ENCODE assay signal across 10 mouse cellular contexts in genomic region chr7:24387059-24387556, GRCm38 (mm10). TPM values are rescaled to one million over a fixed set of nuclear protein-coding genes. Genes with fewer than 3 reads are reported as not detected.
DNase-seq lines count a peak whose midpoint lies in the region; ATAC-seq and TF ChIP-seq lines count a peak whose summit lies in the region.
"Had no signal": no experiment of that assay in that cellular context is flagged by ENCODE, and none has a peak within 500 bp of the region (broad histone marks: within the 10 kb centered on the region; RNA-seq: fewer than 3 reads in every experiment).

No protein-coding gene starts in this region.

- ATAC-seq in monocyte, adult 5-6 weeks (replicated peaks; ENCODE audit: insufficient number of reproducible peaks, low FRiP score, low TSS enrichment, poor library complexity, severe bottlenecking) = peak; percentile 44; the same call in 1 of the 2 replicates

- no peaks in the 10 kb centered on the region for H3K27me3 ChIP-seq in spleen, adult 2 months (ENCODE audit: control insufficient read depth, insufficient read depth, low read length)

- TF ChIP-seq POLR2A in spleen, adult 2 months (IDR thresholded peaks at IDR 0.05; ENCODE audit: low read depth, low read length) = no peak

- TF ChIP-seq CTCF in spleen, adult 2 months (IDR thresholded peaks at IDR 0.05; ENCODE audit: extremely low read depth, insufficient read depth, insufficient read length, insufficient replicate concordance) = no peak

- no peak overlapping the region for H3K4me3 ChIP-seq in spleen, adult 2 months (ENCODE audit: extremely low read depth, insufficient read depth, insufficient read length)

- DNase-seq in spleen, adult 2 months (ENCODE audit: low read depth in 1 of 2, low spot score in 2 of 2) = no peak
- no peak for DNase-seq in spleen, postnatal 10 days (ENCODE audit: low spot score in 2 of 2)
- DNase-seq in adrenal gland, postnatal 25 days = peak; percentile 85
- peak; percentile 33 to 37 for DNase-seq in heart, postnatal 10 days
- DNase-seq in cerebellum, postnatal 36 days = no peak
- no peak for DNase-seq in thymus, postnatal 25 days
- no peak for DNase-seq in cerebellum, postnatal 25 days

- peak overlapping the region; percentile 10; the same call in 1 of the 2 replicates for H3K27ac ChIP-seq in spleen, adult 2 months (ENCODE audit: insufficient read depth, low read length)

- 30% methylated on average over 10 of the region's 10 CpGs for WGBS in spleen, adult 2 months

- peaks cover 5% of the 10 kb centered on the region; the same call in 1 of the 2 replicates for H3K36me3 ChIP-seq in spleen, adult 2 months (ENCODE audit: control insufficient read depth, insufficient read depth, low read length)

- no peaks in the 10 kb centered on the region; the same call in 1 of the 2 replicates for H3K4me1 ChIP-seq in spleen, adult 2 months (ENCODE audit: control insufficient read depth, insufficient read depth, insufficient read length)

- intact Hi-C loops in heart, postnatal 10 days (cut with DNase I) = loop anchor here (10.0 kb wide), 1 partner anchor 422 kb away; no protein-coding TSS in a partner anchor

RNA-seq across cellular contexts. Expression of gene Smg9, which starts 12.3 kb away (rescaled TPM):
- 55.7 and 83.3 TPM in 2 replicates for polyA plus RNA-seq in spleen, adult 2 months (2012; rRNA removed)
- 26.6 and 29.1 TPM in 2 replicates for total RNA-seq in adrenal gland, postnatal 25 days (2021)
- 10 to 100 TPM; 12.8 to 14.9 TPM for total RNA-seq in heart, postnatal 10 days (2021)
- 20.1 to 30.8 TPM (median 22.6 TPM) in 3 replicates for total RNA-seq in monocyte, adult 5-6 weeks (2017)

RNA-seq across cellular contexts. Expression of gene Kcnn4, which starts 17.0 kb away (rescaled TPM):
- polyA plus RNA-seq in spleen, adult 2 months (2012; rRNA removed) = 102 and 133 TPM in 2 replicates
- 0.21 TPM in 1 of 2 replicates, not detected in the other for total RNA-seq in adrenal gland, postnatal 25 days (2021)
- 1 to 10 TPM; 1.2 to 2.2 TPM for total RNA-seq in heart, postnatal 10 days (2021)
- 10.3 to 11.8 TPM (median 11.5 TPM) in 3 replicates for total RNA-seq in monocyte, adult 5-6 weeks (2017)

RNA-seq across cellular contexts. Expression of gene Lypd5, which starts 38.1 kb away (rescaled TPM):
- not detected in 2 replicates for polyA plus RNA-seq in spleen, adult 2 months (2012; rRNA removed)
- total RNA-seq in adrenal gland, postnatal 25 days (2021) = not detected in 2 replicates
- total RNA-seq in heart, postnatal 10 days (2021) = not detected
- total RNA-seq in monocyte, adult 5-6 weeks (2017) = not detected in 3 replicates
- total RNA-seq: left cerebral cortex, postnatal 25 days had no signal
- polyA plus RNA-seq: heart, embryonic 14.5 days had no signal

RNA-seq across cellular contexts. Expression of gene Tescl, which starts 53.4 kb away (rescaled TPM):
- polyA plus RNA-seq in spleen, adult 2 months (2012; rRNA removed) = 0.18 and 0.26 TPM in 2 replicates
- 1.0 and 1.1 TPM in 2 replicates for total RNA-seq in adrenal gland, postnatal 25 days (2021)
- total RNA-seq in heart, postnatal 10 days (2021) = under 1 TPM in 1 of 2 experiments, not detected in 1; 0.31 TPM
- total RNA-seq in monocyte, adult 5-6 weeks (2017) = 2.3 TPM in 1 of 3 replicates, not detected in the others
- total RNA-seq: left cerebral cortex, postnatal 25 days had no signal
- polyA plus RNA-seq: heart, embryonic 14.5 days had no signal

Comparison
In these comparisons a context has a peak if more than half of its experiments do, and no peak if none do; other contexts are left out.
1. DNase-seq: peak in adrenal gland, postnatal 25 days (single experiment) and heart, postnatal 10 days (2 of 2); none in spleen, adult 2 months (0 of 2), spleen, postnatal 10 days (0 of 2), cerebellum, postnatal 36 days (0 of 2), thymus, postnatal 25 days (single experiment) and cerebellum, postnatal 25 days (0 of 2).